Mouse (Mus musculus): ENCODE data around the gene Nfatc2. TPM values are rescaled to one million over a fixed set of nuclear protein-coding genes. Genes with fewer than 3 reads are reported as not detected.

Nfatc2 gene
- polyA plus RNA-seq, 1 experiment from 2014 or later: 13.2 TPM

- Histone ChIP-seq H3K9me3 (ENCODE audit: control insufficient read depth, low read length) (no peaks in the 10 kb centered on the region), H3K27ac (replicated peaks in 1 of 2; ENCODE audit: control insufficient read depth in 1 of 2, insufficient read depth in 1 of 2, low read depth in 2 of 2, low read length in 2 of 2) (no peak overlapping the region), H3K4me2 (ENCODE audit: low read length) (no peak overlapping the region), H3K4me3 (ENCODE audit: control insufficient read depth in 1 of 2, insufficient read depth in 1 of 2, low read depth in 1 of 2, low read length in 2 of 2) (no peak overlapping the region), H3K4me1 (ENCODE audit: control insufficient read depth in 2 of 2, insufficient read depth in 2 of 2, low read length in 2 of 2) (peaks cover 0 to 4% of the 10 kb centered on the region in 2 experiments; a peak in 1 of 4 replicates), H3K36me3 (ENCODE audit: control insufficient read depth, insufficient read depth, low read length) (no peaks in the 10 kb centered on the region), H3K9ac (ENCODE audit: low read length) (no peak overlapping the region), H3K27me3 (ENCODE audit: control insufficient read depth, insufficient read depth, low read length) (peaks cover 47% of the 10 kb centered on the region)
- WGBS: 16% methylated on average over 4 of the region's 4 CpGs
- 0 out of 2 replicates have a peak, but pooled peaks have one; percentile 14 for ATAC-seq (ENCODE audit: insufficient number of reproducible peaks, insufficient read depth, low FRiP score, low read depth)
Measured at GRCm38 (mm10) chr2:168469032-168469431, 132.4 kb downstream of the Nfatc2 start.

- Histone ChIP-seq H3K4me1 (ENCODE audit: control insufficient read depth in 2 of 2, insufficient read depth in 2 of 2, low read length in 2 of 2) (peaks cover 0 to 4% of the 10 kb centered on the region in 2 experiments; a peak in 1 of 4 replicates), H3K9ac (ENCODE audit: low read length) (no peak overlapping the region), H3K9me3 (ENCODE audit: control insufficient read depth, low read length) (no peaks in the 10 kb centered on the region), H3K27me3 (ENCODE audit: control insufficient read depth, insufficient read depth, low read length) (peaks cover 32% of the 10 kb centered on the region), H3K4me3 (ENCODE audit: control insufficient read depth in 1 of 2, insufficient read depth in 1 of 2, low read depth in 1 of 2, low read length in 2 of 2) (no peak overlapping the region), H3K4me2 (ENCODE audit: low read length) (no peak overlapping the region), H3K27ac (replicated peaks in 1 of 2; ENCODE audit: control insufficient read depth in 1 of 2, insufficient read depth in 1 of 2, low read depth in 2 of 2, low read length in 2 of 2) (no peak overlapping the region), H3K36me3 (ENCODE audit: control insufficient read depth, insufficient read depth, low read length) (no peaks in the 10 kb centered on the region)
- WGBS: 79% methylated on average over 5 of the region's 5 CpGs
- ATAC-seq (ENCODE audit: insufficient number of reproducible peaks, insufficient read depth, low FRiP score, low read depth): no peak
Measured at GRCm38 (mm10) chr2:168467166-168467565, 134.3 kb downstream of the Nfatc2 start.

GRCm38 (mm10) chr2:168466066-168466465 is 135.4 kb downstream of the Nfatc2 start:
- Histone ChIP-seq H3K27me3 (ENCODE audit: control insufficient read depth, insufficient read depth, low read length) (peaks cover 24% of the 10 kb centered on the region), H3K4me3 (ENCODE audit: control insufficient read depth in 1 of 2, insufficient read depth in 1 of 2, low read depth in 1 of 2, low read length in 2 of 2) (no peak overlapping the region)
- no peak for ATAC-seq (ENCODE audit: insufficient number of reproducible peaks, insufficient read depth, low FRiP score, low read depth)

DNA sequence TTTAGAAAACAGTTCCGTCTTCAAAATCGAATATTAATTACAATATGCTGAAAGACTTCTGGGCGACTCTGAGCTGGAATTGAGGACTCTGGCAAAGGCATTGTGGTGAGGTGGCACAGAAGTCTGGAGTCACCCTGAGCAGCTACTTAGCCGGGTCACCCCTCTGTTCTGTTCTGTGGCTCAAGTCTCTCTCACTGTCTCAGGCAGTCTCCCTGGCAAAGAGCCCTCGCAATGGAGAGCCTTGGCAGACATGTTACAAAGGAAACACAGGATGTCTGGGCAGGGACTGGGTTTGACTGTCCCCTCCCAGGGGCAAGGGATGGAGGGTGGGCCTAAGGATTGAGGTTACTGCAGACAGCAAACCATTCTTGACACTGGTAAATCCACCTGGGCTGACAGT is 135.8 kb downstream of the Nfatc2 start:
- ATAC-seq (ENCODE audit: insufficient number of reproducible peaks, insufficient read depth, low FRiP score, low read depth): no peak
- H3K9ac ChIP-seq (ENCODE audit: low read length): no peak overlapping the region
- WGBS: 68% methylated on average over 5 of the region's 5 CpGs
- no peaks in the 10 kb centered on the region for H3K9me3 ChIP-seq (ENCODE audit: control insufficient read depth, low read length)
- no peak overlapping the region for H3K27ac ChIP-seq (replicated peaks in 1 of 2; ENCODE audit: control insufficient read depth in 1 of 2, insufficient read depth in 1 of 2, low read depth in 2 of 2, low read length in 2 of 2)
- no peak overlapping the region for H3K4me3 ChIP-seq (ENCODE audit: control insufficient read depth in 1 of 2, insufficient read depth in 1 of 2, low read depth in 1 of 2, low read length in 2 of 2)
- no peak overlapping the region for H3K4me2 ChIP-seq (ENCODE audit: low read length)
- H3K4me1 ChIP-seq (ENCODE audit: control insufficient read depth in 2 of 2, insufficient read depth in 2 of 2, low read length in 2 of 2): peaks cover 0 to 4% of the 10 kb centered on the region in 2 experiments; a peak in 1 of 4 replicates
- peaks cover 20% of the 10 kb centered on the region for H3K27me3 ChIP-seq (ENCODE audit: control insufficient read depth, insufficient read depth, low read length)
- no peaks in the 10 kb centered on the region for H3K36me3 ChIP-seq (ENCODE audit: control insufficient read depth, insufficient read depth, low read length)

More at GRCm38 (mm10) chr2:168466066-168466465, 135.4 kb downstream of the Nfatc2 start:
- no peak overlapping the region for H3K27ac ChIP-seq (replicated peaks in 1 of 2; ENCODE audit: control insufficient read depth in 1 of 2, insufficient read depth in 1 of 2, low read depth in 2 of 2, low read length in 2 of 2)
- WGBS: 60% methylated on average over 9 of the region's 9 CpGs
- peaks cover 0 to 4% of the 10 kb centered on the region in 2 experiments; a peak in 1 of 4 replicates for H3K4me1 ChIP-seq (ENCODE audit: control insufficient read depth in 2 of 2, insufficient read depth in 2 of 2, low read length in 2 of 2)
- H3K9ac ChIP-seq (ENCODE audit: low read length): no peak overlapping the region
- no peak overlapping the region for H3K4me2 ChIP-seq (ENCODE audit: low read length)
- no peaks in the 10 kb centered on the region for H3K36me3 ChIP-seq (ENCODE audit: control insufficient read depth, insufficient read depth, low read length)
- H3K9me3 ChIP-seq (ENCODE audit: control insufficient read depth, low read length): no peaks in the 10 kb centered on the region

DNA sequence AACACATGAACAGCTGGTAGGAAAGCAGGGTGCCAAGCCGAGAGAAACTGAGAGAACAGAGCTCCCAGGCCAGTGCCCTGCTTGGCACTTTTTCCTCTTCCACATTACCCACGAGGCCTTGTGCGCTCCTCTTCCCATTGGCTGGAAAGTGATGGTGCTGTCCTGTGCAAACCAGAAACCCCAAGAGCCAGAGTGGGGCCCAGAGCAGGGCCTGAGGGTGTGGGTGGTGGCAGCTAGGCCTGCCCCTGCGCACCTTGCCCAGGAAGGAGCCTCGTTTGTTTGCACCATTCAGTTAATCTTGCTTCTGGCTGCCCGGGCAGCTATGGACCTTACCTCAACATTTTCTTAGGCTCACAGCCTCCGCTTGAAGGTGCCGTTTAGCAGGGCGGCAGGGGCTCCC is 139.6 kb downstream of the Nfatc2 start:
- Histone ChIP-seq H3K27ac (replicated peaks in 1 of 2; ENCODE audit: control insufficient read depth in 1 of 2, insufficient read depth in 1 of 2, low read depth in 2 of 2, low read length in 2 of 2) (no peak overlapping the region), H3K4me1 (ENCODE audit: control insufficient read depth in 2 of 2, insufficient read depth in 2 of 2, low read length in 2 of 2) (peaks cover 0 to 4% of the 10 kb centered on the region in 2 experiments; a peak in 1 of 4 replicates), H3K36me3 (ENCODE audit: control insufficient read depth, insufficient read depth, low read length) (no peaks in the 10 kb centered on the region), H3K27me3 (ENCODE audit: control insufficient read depth, insufficient read depth, low read length) (peaks cover 6% of the 10 kb centered on the region; the same call in 1 of the 2 replicates), H3K4me3 (ENCODE audit: control insufficient read depth in 1 of 2, insufficient read depth in 1 of 2, low read depth in 1 of 2, low read length in 2 of 2) (no peak overlapping the region), H3K9ac (ENCODE audit: low read length) (no peak overlapping the region), H3K4me2 (ENCODE audit: low read length) (no peak overlapping the region), H3K9me3 (ENCODE audit: control insufficient read depth, low read length) (no peaks in the 10 kb centered on the region)
- 84% methylated on average over 9 of the region's 9 CpGs for WGBS
- no peak for ATAC-seq (ENCODE audit: insufficient number of reproducible peaks, insufficient read depth, low FRiP score, low read depth)

DNA sequence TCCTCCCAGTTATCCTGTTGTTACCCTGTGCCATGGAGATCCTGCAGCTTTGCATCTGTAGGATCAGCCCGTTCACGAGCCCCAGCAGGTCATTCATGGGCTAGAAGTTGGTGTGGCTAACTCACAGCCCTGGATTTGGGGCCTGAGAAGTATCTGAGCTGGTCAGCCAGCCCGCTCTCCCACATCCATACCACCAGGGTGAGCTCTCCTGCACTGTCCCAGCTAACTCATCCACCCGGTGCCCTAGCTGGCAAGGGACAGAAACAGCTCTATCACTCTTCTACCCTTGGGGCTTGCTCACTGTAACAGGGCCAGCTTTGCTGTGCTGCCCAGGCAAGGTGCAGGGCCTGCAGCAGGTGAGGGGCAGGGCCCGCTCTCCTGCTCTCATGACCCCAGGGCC is 141.8 kb downstream of the Nfatc2 start:
- Histone ChIP-seq H3K4me2 (ENCODE audit: low read length) (no peak overlapping the region), H3K9ac (ENCODE audit: low read length) (no peak overlapping the region), H3K36me3 (ENCODE audit: control insufficient read depth, insufficient read depth, low read length) (no peaks in the 10 kb centered on the region), H3K9me3 (ENCODE audit: control insufficient read depth, low read length) (no peaks in the 10 kb centered on the region), H3K4me3 (ENCODE audit: control insufficient read depth in 1 of 2, insufficient read depth in 1 of 2, low read depth in 1 of 2, low read length in 2 of 2) (no peak overlapping the region), H3K4me1 (ENCODE audit: control insufficient read depth in 2 of 2, insufficient read depth in 2 of 2, low read length in 2 of 2) (no peaks in the 10 kb centered on the region; a peak in 1 of 4 replicates), H3K27me3 (ENCODE audit: control insufficient read depth, insufficient read depth, low read length) (no peaks in the 10 kb centered on the region), H3K27ac (replicated peaks in 1 of 2; ENCODE audit: control insufficient read depth in 1 of 2, insufficient read depth in 1 of 2, low read depth in 2 of 2, low read length in 2 of 2) (no peak overlapping the region)
- 76% methylated on average over 5 of the region's 5 CpGs for WGBS
- ATAC-seq (ENCODE audit: insufficient number of reproducible peaks, insufficient read depth, low FRiP score, low read depth): no peak

- Histone ChIP-seq H3K36me3 (ENCODE audit: control insufficient read depth, insufficient read depth, low read length) (no peaks in the 10 kb centered on the region), H3K4me1 (ENCODE audit: control insufficient read depth in 2 of 2, insufficient read depth in 2 of 2, low read length in 2 of 2) (no peaks in the 10 kb centered on the region; a peak in 1 of 4 replicates), H3K27me3 (ENCODE audit: control insufficient read depth, insufficient read depth, low read length) (no peaks in the 10 kb centered on the region), H3K9ac (ENCODE audit: low read length) (no peak overlapping the region), H3K9me3 (ENCODE audit: control insufficient read depth, low read length) (no peaks in the 10 kb centered on the region), H3K27ac (replicated peaks in 1 of 2; ENCODE audit: control insufficient read depth in 1 of 2, insufficient read depth in 1 of 2, low read depth in 2 of 2, low read length in 2 of 2) (no peak overlapping the region), H3K4me3 (ENCODE audit: control insufficient read depth in 1 of 2, insufficient read depth in 1 of 2, low read depth in 1 of 2, low read length in 2 of 2) (no peak overlapping the region), H3K4me2 (ENCODE audit: low read length) (no peak overlapping the region)
- 44% methylated on average over 9 of the region's 9 CpGs for WGBS
- no peak for ATAC-seq (ENCODE audit: insufficient number of reproducible peaks, insufficient read depth, low FRiP score, low read depth)
Measured at GRCm38 (mm10) chr2:168458583-168458982, 142.9 kb downstream of the Nfatc2 start.

Measured in heart, embryonic 14.5 days (tissue).